Mouse (Mus musculus) Patski (cell line): Measurements from ENCODE around the gene Tut4. TPM values are rescaled to one million over a fixed set of nuclear protein-coding genes. Genes with fewer than 3 reads are reported as not detected.

Experiments used
- ATAC-seq: fragments of 100-300 bp; one replicate; pipeline ENCODE4 v1.8.0; 2021
- CTCF ChIA-PET: fragments of 350-600 bp; sonication (Branson Sonifier 250); formaldehyde crosslinking; loops from one replicate; lab custom pipeline; 2022; ENCODE audit warnings: inconsistent platforms; lab: Charles Lee
- POLR2A ChIA-PET: fragments of 350-600 bp; sonication (Branson Sonifier 250); formaldehyde crosslinking; loops from one replicate; lab custom pipeline; 2022; ENCODE audit warnings: antibody characterized with exemption, inconsistent platforms; lab: Charles Lee
- DNase-seq: peaks from one replicate; pipeline ENCODE4 v3.0.0-alpha.2; 2011; ENCODE audit warnings: low read depth, low spot score
- H3K27me3 ChIP-seq: fragments of 371-371 bp; one replicate; pipeline ENCODE4 v1.5.1; 2021
- CTCF ChIP-seq: fragments of 100-300 bp; IDR thresholded peaks from one replicate; pipeline ENCODE4 v1.5.1; 2021
- in situ Hi-C: fragments of 300-500 bp; cut with MboI; formaldehyde crosslinking; loops from 3 replicates; pipeline ENCODE4 v1.11.1; 2018; ENCODE audit warnings: low pct_unique_long_range_greater_than_20kb, mixed read lengths
- polyA plus RNA-seq: library from polyadenylated mRNA; unstranded; gene quantifications from one replicate; pipeline ENCODE4 v1.2.3, GENCODE M21; 2021

The Tut4 gene
- polyA plus RNA-seq, 1 experiment from 2014 or later, result 23.9 TPM

- no peak for TF ChIP-seq CTCF
- ChIA-PET POLR2A (interaction anchor here (0.6 to 0.7 kb wide), 2 partner anchors 122 to 443 kb away, joined by 4 read pairs; no protein-coding TSS in a partner anchor), CTCF (no interaction called here)
- no peaks in the 10 kb centered on the region for H3K27me3 ChIP-seq
- in situ Hi-C loops, result no loop called here
- DNase-seq (no peak), ATAC-seq (no peak)
Measured at GRCm38 (mm10) chr4:108484230-108484629, 25.0 kb downstream of the Tut4 start.

- in situ Hi-C loops, result no loop called here
- CTCF ChIA-PET, result no interaction called here
- DNase-seq, result no peak
- POLR2A ChIA-PET, result no interaction called here
- no peak for TF ChIP-seq CTCF
- ATAC-seq, result no peak
- H3K27me3 ChIP-seq, result no peaks in the 10 kb centered on the region
Measured at GRCm38 (mm10) chr4:108503023-108503422, 43.8 kb downstream of the Tut4 start.

GRCm38 (mm10) chr4:108539701-108540100 lies 80.5 kb downstream of the Tut4 start:
- ChIA-PET CTCF (no interaction called here), POLR2A (no interaction called here)
- no peaks in the 10 kb centered on the region for H3K27me3 ChIP-seq
- TF ChIP-seq CTCF, result no peak
- DNase-seq (no peak), ATAC-seq (no peak)
- in situ Hi-C loops, result no loop called here

GRCm38 (mm10) chr4:108565026-108565425 lies 105.8 kb downstream of the Tut4 start:
- ATAC-seq, result no peak
- ChIA-PET POLR2A (interaction anchor here (0.7 kb wide), 1 partner anchor 308 kb away, joined by 3 read pairs; no protein-coding TSS in a partner anchor), CTCF (no interaction called here)
- in situ Hi-C loops, result no loop called here
- TF ChIP-seq CTCF, result no peak
- no peaks in the 10 kb centered on the region for H3K27me3 ChIP-seq
- peak; percentile 66 for DNase-seq

GRCm38 (mm10) chr4:108572644-108573043 lies 113.4 kb downstream of the Tut4 start:
- no peak for TF ChIP-seq CTCF
- no peak for ATAC-seq
- no peaks in the 10 kb centered on the region for H3K27me3 ChIP-seq
- CTCF ChIA-PET, result no interaction called here
- POLR2A ChIA-PET, result no interaction called here
- in situ Hi-C loops, result no loop called here
- no peak for DNase-seq

GRCm38 (mm10) chr4:108578840-108579742 lies 119.9 kb downstream of the Tut4 start, which contains the start of the genes Prpf38a and Orc1:
Prpf38a (minus strand) TSS chr4:108579336.
Orc1 (plus strand) TSS chr4:108579423.
- no peaks in the 10 kb centered on the region for H3K27me3 ChIP-seq
- peak; percentile 88 for DNase-seq
- ChIA-PET CTCF (no interaction called here), POLR2A (no interaction called here)
- TF ChIP-seq CTCF, result no peak
- peak; percentile 72 for ATAC-seq
- in situ Hi-C loops, result no loop called here

- no peaks in the 10 kb centered on the region for H3K27me3 ChIP-seq
- in situ Hi-C loops, result no loop called here
- POLR2A ChIA-PET, result no interaction called here
- CTCF ChIA-PET, result no interaction called here
- ATAC-seq (no peak), DNase-seq (no peak)
- no peak for TF ChIP-seq CTCF
Measured at GRCm38 (mm10) chr4:108579743-108580411, 120.7 kb downstream of the Tut4 start.

GRCm38 (mm10) chr4:108593376-108593775 lies 134.2 kb downstream of the Tut4 start:
- no peaks in the 10 kb centered on the region for H3K27me3 ChIP-seq
- in situ Hi-C loops, result no loop called here
- ChIA-PET CTCF (no interaction called here), POLR2A (no interaction called here)
- ATAC-seq, result no peak
- TF ChIP-seq CTCF, result no peak
- DNase-seq, result no peak

GRCm38 (mm10) chr4:108595785-108596184 lies 136.6 kb downstream of the Tut4 start:
- in situ Hi-C loops, result no loop called here
- ChIA-PET CTCF (no interaction called here), POLR2A (no interaction called here)
- H3K27me3 ChIP-seq, result no peaks in the 10 kb centered on the region
- ATAC-seq (no peak), DNase-seq (no peak)
- no peak for TF ChIP-seq CTCF

GRCm38 (mm10) chr4:108598306-108598705 lies 139.1 kb downstream of the Tut4 start:
- ChIA-PET POLR2A (no interaction called here), CTCF (no interaction called here)
- in situ Hi-C loops, result no loop called here
- TF ChIP-seq CTCF, result no peak
- no peak for ATAC-seq
- DNase-seq, result no peak
- H3K27me3 ChIP-seq, result no peaks in the 10 kb centered on the region

GRCm38 (mm10) chr4:108601870-108602269 lies 142.6 kb downstream of the Tut4 start:
- POLR2A ChIA-PET, result no interaction called here
- in situ Hi-C loops, result no loop called here
- TF ChIP-seq CTCF, result no peak

More at GRCm38 (mm10) chr4:108601870-108602269, 142.6 kb downstream of the Tut4 start:
- CTCF ChIA-PET, result no interaction called here
- no peak for DNase-seq
- H3K27me3 ChIP-seq, result no peaks in the 10 kb centered on the region
- ATAC-seq, result no peak
